Mouse (Mus musculus): ENCODE measurements around the gene Cep295nl.

The Cep295nl gene

GRCm38 (mm10) chr11:118362971-118363518, 20.7 kb upstream of the Cep295nl start:
- ChIA-PET CTCF (interaction anchor here in 1 of 4 experiments (0.6 kb wide), 1 partner anchor 572 kb away, joined by 12 read pairs; no protein-coding TSS in a partner anchor), POLR2A (interaction anchor here in 1 of 4 experiments (1.0 to 1.1 kb wide), 2 partner anchors 9 to 14 kb away, joined by 3 read pairs; no protein-coding TSS in a partner anchor)

DNA sequence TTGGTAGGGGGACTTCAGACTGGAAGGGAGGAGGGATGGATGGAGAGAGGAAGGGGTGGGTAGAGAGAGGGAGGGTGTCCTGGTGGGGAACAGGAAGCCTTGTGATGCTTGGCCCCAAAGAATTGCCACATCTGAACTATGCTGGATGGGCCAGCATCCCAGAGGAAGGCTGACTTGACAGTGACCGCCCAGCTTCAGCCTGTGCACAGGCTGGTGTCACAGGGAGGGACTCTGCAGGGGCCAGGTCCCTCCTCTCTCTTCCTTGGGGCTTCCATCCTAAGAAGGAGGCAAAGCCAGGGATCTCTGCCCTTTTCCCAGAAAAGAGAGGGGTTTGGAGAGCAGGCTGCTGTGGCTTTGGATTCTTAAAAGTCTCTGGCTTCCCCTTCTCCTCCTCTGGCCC, 20.2 kb upstream of the Cep295nl start:
- ChIA-PET CTCF (interaction anchor here in 1 of 4 experiments (1.5 kb wide), 1 partner anchor 17 kb away, joined by 3 read pairs; no protein-coding TSS in a partner anchor), POLR2A (interaction anchor here in 1 of 4 experiments (1.1 kb wide), 1 partner anchor 8 kb away, joined by 3 read pairs; no protein-coding TSS in a partner anchor)

DNA sequence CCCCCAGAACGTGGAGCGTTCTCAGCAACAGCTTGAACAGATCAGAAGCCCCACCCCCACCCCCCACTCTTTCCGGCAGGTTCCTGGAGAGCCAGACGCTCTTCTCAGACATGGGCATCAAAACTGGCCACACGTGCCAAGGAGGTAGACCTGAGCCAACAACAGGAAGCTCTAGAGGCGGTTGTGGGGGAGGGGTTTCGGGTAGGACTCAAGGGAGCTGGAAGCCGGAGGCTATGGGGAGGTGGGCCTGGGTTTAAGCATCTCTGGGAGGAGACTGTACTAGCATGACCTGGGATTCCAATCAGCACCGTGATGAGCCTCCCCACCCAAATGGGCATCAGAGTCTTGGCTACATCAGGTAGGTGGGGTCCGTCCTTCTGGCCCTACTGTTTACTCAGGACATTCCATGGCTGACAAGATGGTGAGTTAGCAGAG, 18.6 kb upstream of the Cep295nl start:
- ChIA-PET POLR2A (interaction anchor here in 2 of 4 experiments (0.6 to 1.6 kb wide), 4 partner anchors 28 to 191 kb away, joined by 3 read pairs; no protein-coding TSS in a partner anchor), CTCF (interaction anchor here in 3 of 4 experiments (0.6 to 1.5 kb wide), 3 partner anchors 19 to 215 kb away, joined by 3 to 4 read pairs (median 3); no protein-coding TSS in a partner anchor)

DNA sequence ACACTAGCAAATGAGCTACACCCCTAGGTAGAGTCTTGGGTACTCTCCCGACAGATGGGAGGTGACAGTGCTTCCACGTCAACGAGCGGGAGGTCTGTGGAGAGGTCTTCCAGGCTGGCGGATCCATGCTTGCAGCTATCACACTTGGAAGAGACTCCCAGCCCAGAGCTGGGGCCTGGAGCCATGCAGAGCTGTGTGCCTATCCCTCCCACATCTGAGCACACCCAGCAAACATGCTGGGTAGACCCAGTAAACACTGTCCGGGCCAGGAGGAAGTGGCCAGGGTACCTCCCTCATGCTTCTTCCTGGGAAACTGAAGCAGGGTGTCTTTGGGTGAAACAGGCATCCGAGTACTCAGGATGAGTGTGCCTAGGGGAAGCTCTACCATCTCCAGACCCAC, 18.2 kb upstream of the Cep295nl start:
- ChIA-PET POLR2A (interaction anchor here in 2 of 4 experiments (0.6 to 1.6 kb wide), 3 partner anchors 27 to 191 kb away, joined by 3 read pairs; no protein-coding TSS in a partner anchor), CTCF (interaction anchor here in 1 of 4 experiments (0.6 kb wide), 1 partner anchor 214 kb away, joined by 3 read pairs; no protein-coding TSS in a partner anchor)

DNA sequence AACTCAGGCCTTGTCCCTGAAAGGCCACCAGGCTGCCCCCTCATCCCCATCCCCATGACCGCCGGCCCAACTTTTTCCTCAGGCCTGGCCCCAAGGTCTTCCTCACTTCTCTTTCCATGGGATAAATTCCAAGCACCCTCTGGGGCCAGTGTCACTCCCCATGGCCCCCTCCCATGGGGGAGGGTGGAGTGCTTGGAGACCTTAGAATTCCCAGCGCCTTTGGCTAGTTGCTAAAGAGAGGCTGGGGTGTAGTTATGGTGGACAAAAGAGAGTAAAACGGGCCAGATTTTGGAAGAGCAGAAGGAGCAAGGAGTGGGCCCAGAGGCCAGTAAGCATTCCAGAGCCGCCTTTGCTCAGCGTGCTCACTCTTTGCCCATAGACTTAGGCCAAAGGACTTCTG, 13.3 kb upstream of the Cep295nl start, which contains the start of gene Timp2:
Gene Timp2, minus strand, starts transcription at position 101 of the 400 bp plus-strand sequence.
- CTCF ChIA-PET, result interaction anchor here in 2 of 4 experiments (0.6 to 2.1 kb wide), 2 partner anchors 9 to 37 kb away, joined by 3 to 11 read pairs; no protein-coding TSS in a partner anchor
- POLR2A ChIA-PET, result no interaction called here

DNA sequence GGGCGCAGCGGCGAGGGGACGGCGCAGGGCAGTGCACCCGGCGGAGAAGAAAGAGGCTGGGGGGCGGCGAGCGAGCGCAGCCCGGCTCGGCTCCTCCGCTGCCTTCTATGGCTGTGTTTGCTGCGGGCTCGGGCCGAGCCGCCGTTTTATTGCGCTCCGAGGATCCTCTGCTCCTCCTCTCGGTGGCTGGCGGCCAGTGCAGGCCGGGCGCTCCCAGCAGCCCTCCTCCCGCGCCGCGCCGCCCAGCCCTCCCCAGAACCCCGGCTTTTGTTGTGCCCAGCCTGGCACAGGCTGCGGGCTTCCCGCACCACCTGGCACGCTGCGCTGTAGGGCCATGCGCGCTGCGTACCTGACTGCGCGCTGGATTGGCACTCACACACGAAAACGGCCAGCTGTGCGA, 12.9 kb upstream of the Cep295nl start:
- POLR2A ChIA-PET, result interaction anchor here in 2 of 4 experiments (0.7 to 1.2 kb wide), 3 partner anchors 13 to 901 kb away, joined by 3 to 6 read pairs (median 3); partner anchors contain the start of gene Usp36 (in 1 of the 2)
- CTCF ChIA-PET, result interaction anchor here in 2 of 4 experiments (0.6 to 2.1 kb wide), 6 partner anchors 24 to 333 kb away, joined by 3 to 11 read pairs (median 3); no protein-coding TSS in a partner anchor

- POLR2A ChIA-PET, result interaction anchor here in 2 of 4 experiments (0.6 to 1.3 kb wide), 6 partner anchors 8 to 901 kb away, joined by 3 to 6 read pairs (median 3); partner anchors contain the start of genes Lgals3bp (in 1 of the 2) and Usp36 (in 1 of the 2)
- CTCF ChIA-PET, result interaction anchor here in 3 of 4 experiments (0.6 to 2.1 kb wide), 9 partner anchors 12 to 333 kb away, joined by 3 to 11 read pairs (median 3); partner anchors contain the start of gene Cep295nl (in 1 of the 3)
Measured at GRCm38 (mm10) chr11:118354636-118355191, 12.4 kb upstream of the Cep295nl start.

DNA sequence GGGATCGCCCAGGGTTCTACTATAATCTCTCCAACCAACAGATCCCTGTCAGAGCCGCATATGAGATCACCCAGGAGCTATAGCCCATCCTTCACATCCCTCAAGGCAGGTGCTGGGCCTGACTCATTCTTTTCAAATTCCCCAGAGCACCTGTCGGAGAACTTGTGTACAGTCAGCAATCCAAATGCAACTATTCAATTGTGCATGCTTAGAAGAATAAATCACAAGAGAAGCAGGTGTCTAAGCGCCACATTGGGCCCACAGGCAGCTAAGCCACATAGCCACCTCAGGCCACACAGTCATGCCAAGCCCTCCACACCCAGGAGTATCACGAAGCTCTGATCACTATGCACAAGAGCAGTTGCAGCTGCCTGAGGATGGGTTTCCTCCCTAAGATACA, 7.2 kb upstream of the Cep295nl start:
- POLR2A ChIA-PET, result interaction anchor here in 3 of 4 experiments (0.5 to 2.2 kb wide), 8 partner anchors 14 to 795 kb away, joined by 3 to 7 read pairs (median 4); partner anchors contain the start of gene Usp36 (in 2 of the 3)

GRCm38 (mm10) chr11:118348877-118349276, 6.6 kb upstream of the Cep295nl start:
- CTCF ChIA-PET, result interaction anchor here in 2 of 4 experiments (0.6 to 1.3 kb wide), 4 partner anchors 30 to 1102 kb away, joined by 3 to 5 read pairs (median 4); no protein-coding TSS in a partner anchor

More for the DNA sequence above, 7.2 kb upstream of the Cep295nl start:
- CTCF ChIA-PET, result interaction anchor here in 2 of 4 experiments (0.6 to 1.3 kb wide), 4 partner anchors 31 to 1103 kb away, joined by 3 to 5 read pairs (median 4); no protein-coding TSS in a partner anchor

GRCm38 (mm10) chr11:118348419-118348818, 6.1 kb upstream of the Cep295nl start:
- ChIA-PET CTCF (no interaction called here), POLR2A (no interaction called here)

More at GRCm38 (mm10) chr11:118348877-118349276, 6.6 kb upstream of the Cep295nl start:
- POLR2A ChIA-PET, result interaction anchor here in 3 of 4 experiments (0.5 to 1.3 kb wide), 5 partner anchors 14 to 794 kb away, joined by 3 to 7 read pairs (median 4); partner anchors contain the start of gene Usp36 (in 1 of the 3)

- ChIA-PET CTCF (no interaction called here), POLR2A (no interaction called here)
Measured at GRCm38 (mm10) chr11:118347911-118348310, 5.6 kb upstream of the Cep295nl start.

DNA sequence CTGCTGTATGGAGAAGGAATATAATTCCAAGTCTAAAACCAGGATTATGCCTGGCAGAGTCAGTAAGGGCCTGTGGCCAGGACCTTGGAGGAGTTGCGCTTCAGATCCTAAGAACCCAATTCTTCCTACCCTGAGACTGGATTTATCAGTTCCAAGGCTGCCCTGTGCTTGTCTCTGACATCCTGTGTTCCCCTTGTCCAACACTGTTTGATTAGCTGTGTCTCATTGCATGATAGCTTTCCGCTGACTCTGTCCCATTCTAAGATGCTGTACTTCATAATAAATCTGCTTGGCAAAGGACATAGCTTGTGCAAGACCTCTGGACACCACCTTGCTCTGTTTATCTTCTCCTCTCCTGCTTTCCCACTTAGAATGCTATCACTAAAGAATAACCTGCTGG, 5.1 kb upstream of the Cep295nl start:
- ChIA-PET POLR2A (no interaction called here), CTCF (no interaction called here)

- ChIA-PET CTCF (no interaction called here), POLR2A (interaction anchor here in 1 of 4 experiments (0.6 kb wide), 1 partner anchor 1958 kb away, joined by 3 read pairs; no protein-coding TSS in a partner anchor)
Measured at GRCm38 (mm10) chr11:118346395-118347096, 4.2 kb upstream of the Cep295nl start.

- ChIA-PET CTCF (interaction anchor here in 1 of 4 experiments (0.7 kb wide), 1 partner anchor 78 kb away, joined by 3 read pairs; no protein-coding TSS in a partner anchor), POLR2A (no interaction called here)
Measured at GRCm38 (mm10) chr11:118345693-118346092, 3.4 kb upstream of the Cep295nl start.

DNA sequence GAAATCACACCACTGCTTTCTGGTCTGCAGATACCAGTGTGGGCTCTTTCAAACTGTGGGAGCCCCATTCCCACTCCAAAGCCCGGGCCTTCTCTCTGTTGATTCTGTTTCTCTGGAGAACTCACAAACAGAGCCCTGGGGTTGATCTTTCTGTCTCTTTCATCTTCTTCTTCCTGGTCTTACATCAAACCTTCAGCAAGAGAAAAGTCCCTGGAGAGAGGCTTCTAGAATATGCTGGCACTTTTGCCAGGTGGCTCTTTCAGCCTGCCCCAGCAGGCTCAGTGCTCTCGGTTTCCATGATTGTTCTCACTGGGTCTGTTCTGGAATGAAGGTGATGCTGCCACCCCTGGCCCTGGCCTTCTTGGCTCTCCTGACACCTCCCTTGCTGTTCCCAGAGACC, 1.3 kb upstream of the Cep295nl start:
- ChIA-PET CTCF (interaction anchor here in 2 of 4 experiments (1.6 to 2.2 kb wide), 2 partner anchors 25 kb away, joined by 5 read pairs; no protein-coding TSS in a partner anchor), POLR2A (interaction anchor here in 1 of 4 experiments (0.6 kb wide), 1 partner anchor 66 kb away, joined by 3 read pairs; no protein-coding TSS in a partner anchor)

GRCm38 (mm10) chr11:118337491-118338168, 4.7 kb downstream of the Cep295nl start:
- ChIA-PET CTCF (interaction anchor here in 3 of 4 experiments (0.7 to 1.0 kb wide), 4 partner anchors 19 to 388 kb away, joined by 3 to 8 read pairs (median 5); no protein-coding TSS in a partner anchor), POLR2A (interaction anchor here in 3 of 4 experiments (0.6 to 0.7 kb wide), 7 partner anchors 13 to 966 kb away, joined by 3 to 7 read pairs (median 4); partner anchors contain the start of gene Cant1 (in 1 of the 3))

DNA sequence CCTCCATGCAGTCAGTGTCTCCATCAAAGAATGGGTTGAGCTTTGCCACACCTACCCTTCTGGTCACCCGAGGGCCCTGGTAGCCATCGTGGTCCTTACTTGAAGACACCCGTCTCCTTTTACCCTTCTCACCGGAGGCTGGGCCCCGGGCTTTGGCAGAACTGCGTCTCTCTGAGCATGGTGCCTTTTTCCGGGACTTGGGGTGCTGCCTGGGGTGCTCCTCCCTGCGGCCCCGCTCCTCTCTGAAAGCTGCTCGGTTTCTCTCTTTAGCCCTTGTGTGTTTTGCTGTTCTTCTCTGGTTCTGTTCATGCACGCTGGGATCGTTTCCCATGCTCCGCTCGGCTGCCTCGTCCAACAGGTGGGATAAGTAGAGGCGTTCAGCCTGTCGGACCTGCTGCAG, 8.9 kb downstream of the Cep295nl start:
- POLR2A ChIA-PET, result interaction anchor here in 2 of 4 experiments (0.9 to 1.3 kb wide), 2 partner anchors 27 to 43 kb away, joined by 3 read pairs; partner anchors contain the start of gene Usp36 (in 1 of the 2)
- CTCF ChIA-PET, result interaction anchor here in 1 of 4 experiments (1.1 kb wide), 1 partner anchor 45 kb away, joined by 3 read pairs; no protein-coding TSS in a partner anchor
